Mouse (Mus musculus) myocyte (in vitro differentiated cells): ENCODE data around the gene Fabp3. TPM values are rescaled to one million over a fixed set of nuclear protein-coding genes. Genes with fewer than 3 reads are reported as not detected.

Source experiments
- H3K27me3 ChIP-seq: one replicate; pipeline ENCODE4 v1.6.1; 2011; ENCODE audit not compliant: control insufficient read depth, insufficient read depth, insufficient read length
- H3K36me3 ChIP-seq: one replicate; pipeline ENCODE4 v1.6.1; 2011; ENCODE audit not compliant: control insufficient read depth, insufficient read depth
- H3K4me2 ChIP-seq: one replicate; pipeline ENCODE4 v1.6.1; 2011; ENCODE audit warnings: low read depth, control low read depth
- H3K4me3 ChIP-seq: one replicate; pipeline ENCODE4 v1.5.1; 2011; ENCODE audit warnings: mild to moderate bottlenecking, control low read depth, moderate library complexity
- H3K79me2 ChIP-seq: one replicate; pipeline ENCODE4 v1.6.1; 2011; ENCODE audit not compliant: control insufficient read depth, insufficient read depth
- H3ac ChIP-seq: one replicate; pipeline ENCODE4 v1.6.1; 2011; ENCODE audit not compliant: control insufficient read depth, insufficient read length
- CEBPB ChIP-seq: IDR thresholded peaks from 2 replicates; pipeline ENCODE4 v1.6.1; 2011; ENCODE audit warnings: mild to moderate bottlenecking, moderate library complexity; ENCODE audit not compliant: poor library complexity, insufficient read depth, severe bottlenecking
- E2F4 ChIP-seq: IDR thresholded peaks from one replicate; pipeline ENCODE4 v1.6.1; 2011; ENCODE audit warnings: mild to moderate bottlenecking, control low read depth, moderate library complexity; ENCODE audit not compliant: insufficient read depth
- MAX ChIP-seq: IDR thresholded peaks from one replicate; pipeline ENCODE4 v1.6.1; 2011; ENCODE audit warnings: low read depth, mild to moderate bottlenecking, control low read depth
- MYOD1 ChIP-seq, 3 experiments: IDR thresholded peaks; one replicate each; pipeline ENCODE4 v1.6.1; 2011; ENCODE audit warnings: control low read depth in 2 of 3, low read depth in 2 of 3, mild to moderate bottlenecking in 2 of 3, moderate library complexity in 1 of 3; ENCODE audit not compliant: insufficient read length in 2 of 3, control insufficient read depth in 1 of 3
- MYOG ChIP-seq, 3 experiments: IDR thresholded peaks; one replicate each; pipeline ENCODE4 v1.6.1; 2011; ENCODE audit warnings: control low read depth in 2 of 3, low read depth in 2 of 3, mild to moderate bottlenecking in 2 of 3; ENCODE audit not compliant: insufficient read length in 2 of 3, control insufficient read depth in 1 of 3, insufficient read depth in 1 of 3
- POLR2A ChIP-seq: IDR thresholded peaks from one replicate; pipeline ENCODE4 v1.6.1; 2011; ENCODE audit warnings: low read depth, mild to moderate bottlenecking, control low read depth, moderate library complexity; ENCODE audit not compliant: insufficient read length
- POLR2AphosphoS2 ChIP-seq: IDR thresholded peaks from one replicate; pipeline ENCODE4 v1.6.1; 2011; ENCODE audit warnings: low read depth, control low read depth; ENCODE audit not compliant: insufficient read length
- REST ChIP-seq: IDR thresholded peaks from one replicate; pipeline ENCODE4 v1.6.1; 2011; ENCODE audit warnings: mild to moderate bottlenecking, control low read depth, moderate library complexity; ENCODE audit not compliant: insufficient read depth, insufficient read length
- SRF ChIP-seq: IDR thresholded peaks from one replicate; pipeline ENCODE4 v1.6.1; 2011; ENCODE audit warnings: low read depth; ENCODE audit not compliant: control insufficient read depth, insufficient read length
- TCF12 ChIP-seq: IDR thresholded peaks from one replicate; pipeline ENCODE4 v1.6.1; 2011; ENCODE audit warnings: mild to moderate bottlenecking, control low read depth; ENCODE audit not compliant: poor library complexity, insufficient read depth, severe bottlenecking
- TCF3 ChIP-seq: IDR thresholded peaks from one replicate; pipeline ENCODE4 v1.6.1; 2011; ENCODE audit warnings: low read depth, control low read depth; ENCODE audit not compliant: insufficient read length
- USF1 ChIP-seq: IDR thresholded peaks from one replicate; pipeline ENCODE4 v1.6.1; 2011; ENCODE audit warnings: low read depth, mild to moderate bottlenecking, control low read depth, moderate library complexity
- polyA plus RNA-seq: library from polyadenylated mRNA; unstranded; fragments of >200 nt; fragmentation: generic; extraction: Trizol; gene quantifications from one replicate; pipeline ENCODE4 v1.2.1, GENCODE M21; 2012; ENCODE audit warnings: missing spikeins

The Fabp3 gene
- polyA plus RNA-seq, 1 experiment: 71.9 TPM

DNA sequence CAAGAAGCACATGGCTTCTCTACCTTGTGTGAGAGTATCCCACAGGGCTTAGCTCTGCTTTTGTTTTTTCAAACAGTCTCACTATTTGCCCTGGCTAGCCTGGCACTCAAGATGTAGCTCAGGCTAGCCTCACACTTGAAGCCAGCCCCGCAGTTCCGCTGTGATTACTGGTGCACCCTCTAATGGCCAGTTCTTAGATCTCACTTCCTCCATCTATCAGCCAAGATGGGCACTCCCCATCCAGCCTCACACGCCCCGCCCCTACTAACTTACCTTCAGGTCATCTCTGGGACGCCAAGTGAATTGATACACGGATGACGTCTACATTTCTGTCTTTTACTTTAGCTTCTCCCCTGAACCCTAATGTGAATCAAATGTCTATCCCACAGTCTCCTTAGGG lies 11.2 kb downstream of the Fabp3 start:
- Histone ChIP-seq H3K79me2 (no peaks in the 10 kb centered on the region), H3K36me3 (peaks cover 3% of the 10 kb centered on the region), H3K4me3 (no peak overlapping the region), H3K4me2 (no peak overlapping the region), H3ac (no peak overlapping the region), H3K27me3 (no peaks in the 10 kb centered on the region)
- TF ChIP-seq CEBPB (no peak), MAX (no peak)

GRCm38 (mm10) chr4:130321640-130322039 lies 13.2 kb downstream of the Fabp3 start:
- H3K36me3 ChIP-seq: no peaks in the 10 kb centered on the region

GRCm38 (mm10) chr4:130322567-130322966 lies 14.2 kb downstream of the Fabp3 start:
- TF ChIP-seq TCF3 (no peak), MYOG (IDR thresholded peaks at IDR 0.05; ENCODE audit: control insufficient read depth in 1 of 3, insufficient read depth in 1 of 3, insufficient read length in 2 of 3, low read depth in 2 of 3) (no peak), MYOD1 (IDR thresholded peaks at IDR 0.05; ENCODE audit: control insufficient read depth in 1 of 3, insufficient read length in 2 of 3, low read depth in 2 of 3) (no peak), POLR2A (no peak), REST (no peak), USF1 (no peak), TCF12 (no peak), E2F4 (no peak), MAX (no peak), CEBPB (no peak), SRF (no peak), POLR2AphosphoS2 (no peak)
- Histone ChIP-seq H3K36me3 (no peaks in the 10 kb centered on the region), H3K27me3 (no peaks in the 10 kb centered on the region), H3K4me2 (no peak overlapping the region), H3K79me2 (no peaks in the 10 kb centered on the region), H3ac (no peak overlapping the region), H3K4me3 (no peak overlapping the region)

More at GRCm38 (mm10) chr4:130321640-130322039, 13.2 kb downstream of the Fabp3 start:
- Histone ChIP-seq H3K27me3 (no peaks in the 10 kb centered on the region), H3K4me2 (no peak overlapping the region), H3ac (no peak overlapping the region), H3K79me2 (no peaks in the 10 kb centered on the region), H3K4me3 (no peak overlapping the region)
- no peak for TF ChIP-seq TCF3
- no peak for TF ChIP-seq TCF12
- no peak for TF ChIP-seq USF1
- TF ChIP-seq POLR2AphosphoS2: no peak
- no peak for TF ChIP-seq SRF

DNA sequence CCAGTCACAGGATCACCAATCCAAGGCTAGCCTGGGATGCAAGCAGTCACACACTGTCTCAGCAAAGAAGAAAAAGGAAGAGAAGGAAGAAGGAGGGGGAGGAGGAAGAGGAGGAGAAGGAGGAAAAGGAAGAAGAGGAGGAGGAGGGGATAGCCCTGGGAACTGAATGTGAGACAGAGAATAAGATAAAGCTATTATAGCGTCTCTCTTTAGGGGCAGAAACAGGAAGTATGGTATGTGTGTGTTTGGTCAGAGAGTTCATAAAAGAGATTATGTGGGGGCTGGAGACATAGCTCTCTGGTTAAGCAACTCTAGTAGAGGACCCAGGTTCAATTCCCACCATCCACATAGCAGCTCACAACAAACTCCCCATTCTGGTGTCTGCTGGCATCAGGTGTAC lies 14.8 kb downstream of the Fabp3 start:
- Histone ChIP-seq H3K79me2 (no peaks in the 10 kb centered on the region), H3K4me2 (no peak overlapping the region), H3K27me3 (no peaks in the 10 kb centered on the region), H3K4me3 (no peak overlapping the region), H3ac (no peak overlapping the region), H3K36me3 (no peaks in the 10 kb centered on the region)
- TF ChIP-seq POLR2A: no peak
- no peak for TF ChIP-seq TCF12
- no peak for TF ChIP-seq CEBPB
- TF ChIP-seq E2F4: no peak
- no peak for TF ChIP-seq TCF3
- TF ChIP-seq SRF: no peak
- TF ChIP-seq MAX: no peak
- TF ChIP-seq POLR2AphosphoS2: no peak
- TF ChIP-seq MYOD1 (IDR thresholded peaks at IDR 0.05; ENCODE audit: control insufficient read depth in 1 of 3, insufficient read length in 2 of 3, low read depth in 2 of 3): no peak
- no peak for TF ChIP-seq REST
- TF ChIP-seq USF1: no peak
- TF ChIP-seq MYOG (IDR thresholded peaks at IDR 0.05; ENCODE audit: control insufficient read depth in 1 of 3, insufficient read depth in 1 of 3, insufficient read length in 2 of 3, low read depth in 2 of 3): no peak

DNA sequence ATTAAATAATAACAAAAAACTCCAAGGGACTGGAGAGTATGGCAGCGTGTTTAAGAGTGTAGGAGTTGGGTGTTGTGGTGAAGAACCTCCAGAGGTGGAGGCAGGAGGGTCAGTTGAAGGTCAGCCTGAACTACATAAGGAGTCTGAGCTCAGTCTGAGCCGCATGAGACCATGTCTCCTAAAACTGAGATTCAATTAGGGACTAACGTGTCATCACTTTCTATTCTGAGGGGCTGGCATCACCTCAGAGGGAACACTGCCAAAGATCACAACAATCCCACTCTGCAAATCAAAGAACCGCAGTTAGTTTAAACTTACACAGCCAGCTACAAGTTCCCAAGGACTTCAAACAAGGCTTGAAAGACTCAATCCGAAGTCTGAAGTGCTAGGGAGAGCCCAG lies 15.2 kb downstream of the Fabp3 start:
- H3K27me3 ChIP-seq: no peaks in the 10 kb centered on the region
- no peaks in the 10 kb centered on the region for H3K79me2 ChIP-seq
- no peak overlapping the region for H3ac ChIP-seq
- TF ChIP-seq POLR2AphosphoS2: no peak
- no peak for TF ChIP-seq REST
- TF ChIP-seq TCF3: no peak
- TF ChIP-seq POLR2A: no peak
- TF ChIP-seq USF1: no peak
- H3K4me2 ChIP-seq: no peak overlapping the region
- no peak overlapping the region for H3K4me3 ChIP-seq
- no peaks in the 10 kb centered on the region for H3K36me3 ChIP-seq
